Mouse (Mus musculus): Measurements from ENCODE around the gene Bet1l. TPM values are rescaled to one million over a fixed set of nuclear protein-coding genes. Genes with fewer than 3 reads are reported as not detected.

The Bet1l gene
- polyA plus RNA-seq, 1 experiment from 2014 or later, result 27.9 TPM

GRCm38 (mm10) chr7:140855860-140856784 lies 1.3 kb downstream of the Bet1l start, which contains the start of gene Gm45785:
Gene Gm45785, minus strand, starts transcription at chr7:140856331.
- peak; percentile 91 for DNase-seq (ENCODE audit: low spot score)
- no peaks in the 10 kb centered on the region for H3K9me3 ChIP-seq (ENCODE audit: control insufficient read depth, low read length)
- ATAC-seq (ENCODE audit: insufficient number of reproducible peaks, low FRiP score, low TSS enrichment, low read depth), result peak; percentile 74
- 1% methylated on average over 51 of the region's 51 CpGs for WGBS
- peaks cover 12% of the 10 kb centered on the region for H3K4me1 ChIP-seq (ENCODE audit: control insufficient read depth, insufficient read depth, low read length)
- H3K9ac ChIP-seq (ENCODE audit: low read length), result peak within 1 kb of the TSS; percentile 82
- peaks cover 12% of the 10 kb centered on the region; the same call in 1 of the 2 replicates for H3K36me3 ChIP-seq (ENCODE audit: control insufficient read depth, insufficient read depth, low read length)
- peak within 1 kb of the TSS; percentile 100 for H3K4me2 ChIP-seq (ENCODE audit: low read depth, severe bottlenecking)
- H3K27me3 ChIP-seq (ENCODE audit: control insufficient read depth, insufficient read depth, low read length), result no peaks in the 10 kb centered on the region
- peak within 1 kb of the TSS; percentile 74 for H3K4me3 ChIP-seq (ENCODE audit: low read depth, low read length)
- peak within 1 kb of the TSS; percentile 45; the same call in 1 of the 2 replicates for H3K27ac ChIP-seq (replicated peaks; ENCODE audit: low read depth, low read length)

- no peak for DNase-seq (ENCODE audit: low spot score)
- H3K4me3 ChIP-seq (ENCODE audit: low read depth, low read length), result peak overlapping the region; percentile 74
- ATAC-seq (ENCODE audit: insufficient number of reproducible peaks, low FRiP score, low TSS enrichment, low read depth), result no peak
- peaks cover 12% of the 10 kb centered on the region; the same call in 1 of the 2 replicates for H3K36me3 ChIP-seq (ENCODE audit: control insufficient read depth, insufficient read depth, low read length)
- 76% methylated on average over 9 of the region's 9 CpGs for WGBS
- peak overlapping the region; percentile 79 for H3K9ac ChIP-seq (ENCODE audit: low read length)
- no peak overlapping the region for H3K27ac ChIP-seq (replicated peaks; ENCODE audit: low read depth, low read length)
- H3K27me3 ChIP-seq (ENCODE audit: control insufficient read depth, insufficient read depth, low read length), result no peaks in the 10 kb centered on the region
- H3K9me3 ChIP-seq (ENCODE audit: control insufficient read depth, low read length), result no peaks in the 10 kb centered on the region
- H3K4me1 ChIP-seq (ENCODE audit: control insufficient read depth, insufficient read depth, low read length), result peaks cover 12% of the 10 kb centered on the region
- H3K4me2 ChIP-seq (ENCODE audit: low read depth, severe bottlenecking), result peak overlapping the region; percentile 100
Observed at GRCm38 (mm10) chr7:140855181-140855580, 2.2 kb downstream of the Bet1l start.

GRCm38 (mm10) chr7:140854483-140854882 lies 2.9 kb downstream of the Bet1l start:
- no peak overlapping the region for H3K9ac ChIP-seq (ENCODE audit: low read length)
- peaks cover 12% of the 10 kb centered on the region; the same call in 1 of the 2 replicates for H3K36me3 ChIP-seq (ENCODE audit: control insufficient read depth, insufficient read depth, low read length)
- peaks cover 12% of the 10 kb centered on the region for H3K4me1 ChIP-seq (ENCODE audit: control insufficient read depth, insufficient read depth, low read length)
- WGBS, result 94% methylated on average over 18 of the region's 18 CpGs
- ATAC-seq (ENCODE audit: insufficient number of reproducible peaks, low FRiP score, low TSS enrichment, low read depth), result no peak
- H3K4me2 ChIP-seq (ENCODE audit: low read depth, severe bottlenecking), result no peak overlapping the region
- no peak overlapping the region for H3K27ac ChIP-seq (replicated peaks; ENCODE audit: low read depth, low read length)
- no peaks in the 10 kb centered on the region for H3K9me3 ChIP-seq (ENCODE audit: control insufficient read depth, low read length)
- H3K27me3 ChIP-seq (ENCODE audit: control insufficient read depth, insufficient read depth, low read length), result no peaks in the 10 kb centered on the region
- no peak for DNase-seq (ENCODE audit: low spot score)
- H3K4me3 ChIP-seq (ENCODE audit: low read depth, low read length), result no peak overlapping the region

GRCm38 (mm10) chr7:140853386-140853785 lies 4.0 kb downstream of the Bet1l start:
- Histone ChIP-seq H3K4me2 (ENCODE audit: low read depth, severe bottlenecking) (no peak overlapping the region), H3K27ac (replicated peaks; ENCODE audit: low read depth, low read length) (no peak overlapping the region), H3K9ac (ENCODE audit: low read length) (no peak overlapping the region), H3K27me3 (ENCODE audit: control insufficient read depth, insufficient read depth, low read length) (no peaks in the 10 kb centered on the region), H3K4me1 (ENCODE audit: control insufficient read depth, insufficient read depth, low read length) (peaks cover 12% of the 10 kb centered on the region), H3K4me3 (ENCODE audit: low read depth, low read length) (no peak overlapping the region), H3K36me3 (ENCODE audit: control insufficient read depth, insufficient read depth, low read length) (peaks cover 12% of the 10 kb centered on the region; the same call in 1 of the 2 replicates), H3K9me3 (ENCODE audit: control insufficient read depth, low read length) (no peaks in the 10 kb centered on the region)
- ATAC-seq (ENCODE audit: insufficient number of reproducible peaks, low FRiP score, low TSS enrichment, low read depth), result no peak
- no peak for DNase-seq (ENCODE audit: low spot score)
- WGBS, result 85% methylated on average over 9 of the region's 9 CpGs

- Histone ChIP-seq H3K4me3 (ENCODE audit: low read depth, low read length) (no peak overlapping the region), H3K4me1 (ENCODE audit: control insufficient read depth, insufficient read depth, low read length) (peaks cover 5% of the 10 kb centered on the region), H3K4me2 (ENCODE audit: low read depth, severe bottlenecking) (no peak overlapping the region), H3K27me3 (ENCODE audit: control insufficient read depth, insufficient read depth, low read length) (no peaks in the 10 kb centered on the region), H3K9ac (ENCODE audit: low read length) (no peak overlapping the region), H3K27ac (replicated peaks; ENCODE audit: low read depth, low read length) (no peak overlapping the region), H3K9me3 (ENCODE audit: control insufficient read depth, low read length) (no peaks in the 10 kb centered on the region), H3K36me3 (ENCODE audit: control insufficient read depth, insufficient read depth, low read length) (peaks cover 12% of the 10 kb centered on the region; the same call in 1 of the 2 replicates)
- 97% methylated on average over 4 of the region's 4 CpGs for WGBS
- no peak for ATAC-seq (ENCODE audit: insufficient number of reproducible peaks, low FRiP score, low TSS enrichment, low read depth)
- DNase-seq (ENCODE audit: low spot score), result no peak
Observed at GRCm38 (mm10) chr7:140851916-140852315, 5.5 kb downstream of the Bet1l start.

- H3K36me3 ChIP-seq (ENCODE audit: control insufficient read depth, insufficient read depth, low read length), result peaks cover 8% of the 10 kb centered on the region; the same call in 1 of the 2 replicates
- no peaks in the 10 kb centered on the region for H3K4me1 ChIP-seq (ENCODE audit: control insufficient read depth, insufficient read depth, low read length)
- H3K27ac ChIP-seq (replicated peaks; ENCODE audit: low read depth, low read length), result no peak overlapping the region
- H3K4me3 ChIP-seq (ENCODE audit: low read depth, low read length), result no peak overlapping the region
- no peaks in the 10 kb centered on the region for H3K9me3 ChIP-seq (ENCODE audit: control insufficient read depth, low read length)
- H3K9ac ChIP-seq (ENCODE audit: low read length), result no peak overlapping the region
- DNase-seq (ENCODE audit: low spot score), result no peak
- 90% methylated on average over 10 of the region's 10 CpGs for WGBS
- H3K4me2 ChIP-seq (ENCODE audit: low read depth, severe bottlenecking), result no peak overlapping the region
- no peaks in the 10 kb centered on the region for H3K27me3 ChIP-seq (ENCODE audit: control insufficient read depth, insufficient read depth, low read length)
- no peak for ATAC-seq (ENCODE audit: insufficient number of reproducible peaks, low FRiP score, low TSS enrichment, low read depth)
Observed at GRCm38 (mm10) chr7:140848591-140848990, 8.8 kb downstream of the Bet1l start.

- Histone ChIP-seq H3K27ac (replicated peaks; ENCODE audit: low read depth, low read length) (no peak within 1 kb of the TSS), H3K4me2 (ENCODE audit: low read depth, severe bottlenecking) (no peak within 1 kb of the TSS), H3K36me3 (ENCODE audit: control insufficient read depth, insufficient read depth, low read length) (peaks cover 8% of the 10 kb centered on the region; the same call in 1 of the 2 replicates), H3K9me3 (ENCODE audit: control insufficient read depth, low read length) (no peaks in the 10 kb centered on the region), H3K4me3 (ENCODE audit: low read depth, low read length) (no peak within 1 kb of the TSS), H3K4me1 (ENCODE audit: control insufficient read depth, insufficient read depth, low read length) (no peaks in the 10 kb centered on the region), H3K9ac (ENCODE audit: low read length) (no peak within 1 kb of the TSS), H3K27me3 (ENCODE audit: control insufficient read depth, insufficient read depth, low read length) (no peaks in the 10 kb centered on the region)
- no peak for ATAC-seq (ENCODE audit: insufficient number of reproducible peaks, low FRiP score, low TSS enrichment, low read depth)
- DNase-seq (ENCODE audit: low spot score), result no peak
- 75% methylated on average over 11 of the region's 11 CpGs for WGBS
Observed at GRCm38 (mm10) chr7:140847755-140848580, 9.4 kb downstream of the Bet1l start, which contains the start of gene Odf3. Gene Odf3, plus strand, starts transcription at chr7:140847805.

- no peaks in the 10 kb centered on the region for H3K27me3 ChIP-seq (ENCODE audit: control insufficient read depth, insufficient read depth, low read length)
- no peaks in the 10 kb centered on the region for H3K4me1 ChIP-seq (ENCODE audit: control insufficient read depth, insufficient read depth, low read length)
- H3K4me2 ChIP-seq (ENCODE audit: low read depth, severe bottlenecking), result no peak overlapping the region
- H3K9ac ChIP-seq (ENCODE audit: low read length), result no peak overlapping the region
- H3K27ac ChIP-seq (replicated peaks; ENCODE audit: low read depth, low read length), result no peak overlapping the region
- no peak for ATAC-seq (ENCODE audit: insufficient number of reproducible peaks, low FRiP score, low TSS enrichment, low read depth)
- H3K4me3 ChIP-seq (ENCODE audit: low read depth, low read length), result no peak overlapping the region
- H3K36me3 ChIP-seq (ENCODE audit: control insufficient read depth, insufficient read depth, low read length), result peaks cover 2% of the 10 kb centered on the region; the same call in 1 of the 2 replicates
- no peaks in the 10 kb centered on the region for H3K9me3 ChIP-seq (ENCODE audit: control insufficient read depth, low read length)
- no peak for DNase-seq (ENCODE audit: low spot score)
- 85% methylated on average over 10 of the region's 10 CpGs for WGBS
Observed at GRCm38 (mm10) chr7:140846676-140847075, 10.7 kb downstream of the Bet1l start.

All from limb, embryonic 11.5 days (tissue).